Mouse (Mus musculus): ENCODE results near the gene Gnmt. TPM values are rescaled to one million over a fixed set of nuclear protein-coding genes. Genes with fewer than 3 reads are reported as not detected.

Gnmt gene
- total RNA-seq, 1 experiment from 2014 or later, result 1.3 TPM

DNA sequence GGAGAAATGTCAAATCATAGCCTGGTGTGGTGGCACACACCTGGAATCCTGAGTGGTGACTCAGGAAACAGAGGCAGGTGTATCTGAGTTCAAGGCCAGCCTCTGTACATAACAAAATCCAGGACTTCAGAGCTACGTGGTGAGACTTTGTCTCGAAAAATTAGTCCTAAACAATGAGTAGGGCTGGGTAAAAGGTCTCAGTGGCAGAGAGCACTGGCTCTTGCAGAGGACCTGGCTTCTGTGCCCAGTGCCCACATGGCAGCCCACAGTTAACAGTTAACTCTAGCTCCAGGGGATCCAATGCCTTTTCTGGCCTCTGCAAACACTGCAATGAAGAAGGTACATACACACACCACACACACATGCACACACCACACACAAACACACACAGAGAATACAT is 18.8 kb upstream of the Gnmt start:
- no peak for ATAC-seq (ENCODE audit: extremely low read depth, insufficient number of reproducible peaks, low FRiP score, poor library complexity, severe bottlenecking)

DNA sequence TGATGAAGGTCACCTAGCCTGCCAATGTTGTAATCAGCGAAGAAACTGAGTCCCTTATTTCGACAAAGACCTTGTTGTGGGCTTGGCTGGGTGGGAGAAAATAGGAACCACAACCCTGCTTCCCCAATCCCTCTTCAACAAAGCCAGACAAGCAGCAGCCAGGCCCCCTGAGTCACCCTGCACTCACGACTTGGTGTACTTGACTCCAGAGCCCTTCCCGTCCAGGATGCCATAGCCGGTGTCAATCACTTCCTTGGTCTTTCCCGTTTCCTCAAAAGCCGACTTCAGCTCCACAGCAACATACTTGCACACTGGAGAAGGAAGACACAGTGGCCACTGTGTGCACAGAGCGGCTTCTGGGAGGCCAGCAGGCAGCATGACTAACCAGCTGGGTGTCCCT is 18.3 kb upstream of the Gnmt start:
- no peak for ATAC-seq (ENCODE audit: extremely low read depth, insufficient number of reproducible peaks, low FRiP score, poor library complexity, severe bottlenecking)

DNA sequence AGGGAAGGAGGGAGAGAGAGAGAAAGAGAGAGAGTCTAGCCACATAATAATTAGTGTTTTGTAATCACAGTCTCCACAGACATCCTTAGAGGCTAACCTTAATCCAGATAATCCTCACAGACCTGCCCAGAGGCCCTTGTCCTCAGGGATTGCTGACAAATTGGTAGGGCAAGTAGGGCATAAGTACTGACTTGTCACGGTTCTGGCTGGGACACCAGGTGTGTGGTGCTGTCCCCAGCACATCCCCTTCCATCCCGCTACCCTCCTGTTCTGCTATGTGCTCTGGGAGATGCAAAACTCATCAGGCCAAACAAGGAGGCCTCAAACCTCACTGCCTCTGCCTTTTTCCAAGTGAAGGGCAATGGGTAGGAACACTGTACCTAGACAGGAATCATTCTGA is 16.5 kb upstream of the Gnmt start:
- no peak for ATAC-seq (ENCODE audit: extremely low read depth, insufficient number of reproducible peaks, low FRiP score, poor library complexity, severe bottlenecking)

DNA sequence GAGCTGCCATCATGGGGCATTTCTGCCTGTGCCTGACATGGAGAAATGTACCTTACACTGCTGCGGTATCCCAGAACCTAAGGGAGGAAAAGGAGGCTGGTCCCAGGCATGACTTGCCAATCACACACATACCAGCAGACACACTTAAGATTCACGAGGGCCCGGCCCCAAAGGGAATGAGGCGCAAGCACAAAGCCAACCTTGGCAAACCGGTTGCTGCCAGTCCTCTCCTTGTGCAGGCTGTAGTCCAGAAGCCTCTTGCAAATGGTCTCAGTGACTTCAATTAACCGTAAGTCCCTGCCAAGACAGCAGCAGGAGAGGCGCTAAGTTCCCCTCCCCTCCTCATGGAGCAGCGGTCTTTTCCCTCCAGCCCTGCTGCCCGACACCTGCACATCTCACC is 14.0 kb upstream of the Gnmt start:
- no peak for ATAC-seq (ENCODE audit: extremely low read depth, insufficient number of reproducible peaks, low FRiP score, poor library complexity, severe bottlenecking)

DNA sequence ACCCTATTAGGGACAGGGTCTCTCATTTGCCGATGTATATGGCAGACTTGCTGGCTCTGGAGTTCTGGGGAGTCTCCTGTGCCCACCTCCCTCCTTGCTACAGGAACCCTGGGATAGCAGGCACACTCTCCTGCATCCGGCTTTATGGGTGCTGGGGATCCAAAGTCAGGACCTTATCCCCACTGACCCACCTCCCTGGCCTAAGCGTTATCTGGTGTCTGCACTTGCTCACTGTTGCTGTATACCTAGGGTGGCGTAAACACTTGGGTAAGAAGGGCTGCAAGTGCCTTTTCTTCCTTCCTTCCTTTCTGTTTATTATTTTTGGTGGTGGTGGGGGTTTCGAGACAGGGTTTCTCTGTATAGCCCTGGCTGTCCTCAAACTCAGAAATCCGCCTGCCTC is 12.3 kb upstream of the Gnmt start:
- ATAC-seq (ENCODE audit: extremely low read depth, insufficient number of reproducible peaks, low FRiP score, poor library complexity, severe bottlenecking), result no peak

DNA sequence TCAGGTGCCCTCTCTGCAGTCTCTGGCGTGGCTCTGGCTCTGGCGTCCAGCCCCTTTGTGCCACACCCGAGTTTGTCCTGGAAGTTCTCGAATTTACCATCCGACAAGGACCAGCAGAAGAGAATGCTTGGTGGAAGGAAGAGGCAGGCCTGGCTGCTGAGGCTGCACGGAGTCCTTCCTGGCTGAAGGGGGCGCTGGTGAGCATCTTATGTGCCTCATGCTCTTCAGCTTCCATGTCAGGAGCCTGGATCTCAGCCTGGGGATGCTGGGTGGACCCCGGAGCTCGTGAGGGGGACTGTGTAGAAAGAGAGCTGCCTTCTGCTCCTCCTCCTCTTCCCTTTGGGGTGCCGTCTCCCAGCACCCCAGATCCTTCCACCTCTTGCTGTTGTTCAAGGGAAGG is 7.2 kb upstream of the Gnmt start:
- ATAC-seq (ENCODE audit: extremely low read depth, insufficient number of reproducible peaks, low FRiP score, poor library complexity, severe bottlenecking), result peak; percentile 61; the same call in 1 of the 2 replicates

DNA sequence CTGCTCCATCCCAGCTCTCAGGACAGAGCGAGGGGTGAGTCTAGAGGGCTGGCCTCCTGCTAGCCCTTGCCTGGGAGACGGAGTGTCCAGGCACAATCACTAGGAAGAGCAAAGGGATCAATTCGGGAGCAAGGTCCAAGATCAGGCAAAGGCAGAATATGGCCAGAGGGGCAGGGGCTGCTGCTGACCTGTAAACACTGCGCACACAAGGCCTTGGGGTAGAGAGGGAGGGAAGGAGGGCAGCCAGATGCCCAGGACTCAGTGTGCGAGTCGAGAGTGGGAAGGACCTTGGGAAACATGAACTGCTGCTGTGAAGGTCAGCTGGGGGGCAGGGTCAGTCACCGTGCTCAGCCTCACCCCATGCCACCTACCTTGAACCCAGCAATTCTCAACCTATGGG is 6.3 kb upstream of the Gnmt start:
- ATAC-seq (ENCODE audit: extremely low read depth, insufficient number of reproducible peaks, low FRiP score, poor library complexity, severe bottlenecking), result no peak

DNA sequence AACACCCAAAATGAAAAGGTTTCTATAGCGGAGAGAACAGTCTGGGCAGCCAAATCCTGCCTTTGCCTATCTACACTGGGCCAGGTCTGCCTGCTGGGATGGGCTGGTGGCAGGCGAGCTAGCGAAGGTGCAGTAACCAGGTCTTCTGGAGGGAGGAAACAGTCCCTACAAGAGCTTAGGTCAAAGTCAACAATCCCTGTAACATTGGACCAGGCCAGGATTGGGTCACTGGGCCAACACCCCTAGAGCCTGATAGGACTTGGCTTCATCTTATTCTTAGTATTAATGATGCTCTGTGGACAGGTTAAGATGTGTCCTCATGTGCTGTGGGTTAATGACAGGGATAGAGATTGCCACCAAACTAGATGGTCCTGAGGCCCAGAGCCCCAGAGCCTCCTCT is 5.1 kb upstream of the Gnmt start:
- ATAC-seq (ENCODE audit: extremely low read depth, insufficient number of reproducible peaks, low FRiP score, poor library complexity, severe bottlenecking), result no peak

DNA sequence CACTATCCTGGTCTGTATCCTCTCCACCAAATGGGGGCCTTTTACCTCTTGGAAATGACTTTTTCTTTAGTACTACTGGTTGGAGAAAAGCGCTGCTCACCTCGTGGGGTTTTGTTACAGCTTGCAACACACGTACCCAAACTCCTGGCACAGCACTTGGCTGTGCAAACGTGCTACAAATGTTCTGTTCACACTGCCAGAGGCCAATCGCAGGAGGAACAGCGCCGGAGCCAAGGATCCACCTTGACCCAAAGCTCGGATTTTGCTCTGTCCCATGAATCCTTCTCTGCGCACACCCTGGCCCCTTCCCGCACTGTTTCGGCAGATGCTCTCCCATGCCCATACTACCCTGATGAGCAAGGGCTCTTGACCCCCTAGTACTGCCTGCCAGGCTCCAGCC is 472 bp downstream of the Gnmt start:
- no peak for ATAC-seq (ENCODE audit: extremely low read depth, insufficient number of reproducible peaks, low FRiP score, poor library complexity, severe bottlenecking)

DNA sequence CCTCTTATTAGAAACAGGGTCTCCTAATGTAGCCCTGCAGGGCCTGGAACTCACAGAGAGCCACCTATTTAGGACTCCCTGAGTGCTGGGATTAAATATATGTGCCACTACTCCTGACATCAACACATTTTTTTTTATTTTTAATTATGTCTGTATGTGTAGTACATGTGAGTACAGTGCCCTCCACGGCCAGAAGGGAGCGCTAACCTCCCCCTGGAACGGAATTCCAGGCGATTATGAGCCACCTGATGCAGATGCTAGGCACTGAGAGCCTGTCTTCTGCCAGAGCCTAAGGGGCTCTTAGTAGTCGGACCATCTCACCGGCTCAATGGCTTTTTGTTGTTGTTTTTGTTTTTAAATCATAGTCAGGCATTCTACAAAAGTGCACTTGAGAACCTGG is 947 bp downstream of the Gnmt start:
- ATAC-seq (ENCODE audit: extremely low read depth, insufficient number of reproducible peaks, low FRiP score, poor library complexity, severe bottlenecking), result no peak

DNA sequence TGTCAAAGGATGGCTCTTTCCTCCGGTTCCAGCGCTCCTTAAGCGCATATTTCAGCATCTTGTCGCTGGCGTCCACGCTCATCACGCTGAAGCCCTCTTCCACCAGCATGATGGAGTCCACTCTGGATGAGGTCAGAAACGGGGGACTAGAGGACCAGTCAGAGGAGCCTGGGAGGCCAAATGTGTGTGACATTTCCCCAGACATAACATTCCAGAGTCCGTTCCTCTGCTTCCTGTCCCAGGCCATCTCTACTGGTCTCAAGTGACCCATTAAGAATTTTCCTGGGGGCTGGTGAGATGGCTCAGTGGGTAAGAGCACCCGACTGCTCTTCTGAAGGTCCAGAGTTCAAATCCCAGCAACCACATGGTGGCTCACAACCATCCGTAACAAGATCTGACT is 1.7 kb downstream of the Gnmt start:
- no peak for ATAC-seq (ENCODE audit: extremely low read depth, insufficient number of reproducible peaks, low FRiP score, poor library complexity, severe bottlenecking)

DNA sequence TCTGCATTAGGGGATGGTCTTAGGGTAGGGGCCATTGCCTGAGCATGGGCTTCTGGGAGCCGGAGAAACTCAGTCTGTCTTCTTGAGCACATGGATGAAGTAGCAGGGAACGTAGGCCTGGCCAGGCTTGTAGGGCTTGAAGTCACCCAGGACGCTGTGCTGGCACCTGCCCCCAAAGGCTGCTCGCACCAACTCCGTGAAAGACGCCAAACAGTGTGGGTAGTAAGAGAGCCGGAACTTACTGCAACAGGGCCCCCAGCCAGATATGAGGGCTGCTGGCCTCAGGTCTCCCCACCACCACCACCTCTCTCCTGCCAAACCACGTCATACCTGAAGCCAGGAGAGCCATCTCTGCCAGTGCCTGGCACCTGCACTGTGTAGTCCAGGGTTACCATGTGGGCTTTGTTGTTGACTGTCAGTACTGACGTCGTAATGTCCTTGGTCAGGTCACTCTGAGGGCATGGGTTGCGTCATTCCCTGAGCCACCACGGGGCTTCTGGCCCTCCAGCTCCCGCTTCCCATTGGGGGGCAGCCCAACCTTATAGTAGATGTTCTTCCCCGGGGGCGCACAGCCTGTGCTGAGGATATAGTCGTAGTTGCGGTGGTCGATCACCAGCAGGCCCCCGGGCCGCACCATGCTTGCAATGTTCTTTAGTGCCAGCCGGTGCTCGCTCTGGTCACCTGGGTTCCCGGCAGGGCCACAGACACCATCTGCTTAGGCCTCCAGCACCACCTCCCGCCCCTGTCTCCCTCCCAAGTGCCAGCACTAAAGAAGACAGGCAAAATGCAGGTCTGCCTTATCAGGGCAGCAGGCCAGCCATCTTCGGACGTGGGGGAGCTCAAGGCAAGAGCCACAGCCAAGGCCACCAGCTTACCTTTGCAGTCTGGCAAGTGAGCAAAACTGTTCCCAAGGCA is 3.0 kb downstream of the Gnmt start:
- ATAC-seq (ENCODE audit: extremely low read depth, insufficient number of reproducible peaks, low FRiP score, poor library complexity, severe bottlenecking), result no peak

DNA sequence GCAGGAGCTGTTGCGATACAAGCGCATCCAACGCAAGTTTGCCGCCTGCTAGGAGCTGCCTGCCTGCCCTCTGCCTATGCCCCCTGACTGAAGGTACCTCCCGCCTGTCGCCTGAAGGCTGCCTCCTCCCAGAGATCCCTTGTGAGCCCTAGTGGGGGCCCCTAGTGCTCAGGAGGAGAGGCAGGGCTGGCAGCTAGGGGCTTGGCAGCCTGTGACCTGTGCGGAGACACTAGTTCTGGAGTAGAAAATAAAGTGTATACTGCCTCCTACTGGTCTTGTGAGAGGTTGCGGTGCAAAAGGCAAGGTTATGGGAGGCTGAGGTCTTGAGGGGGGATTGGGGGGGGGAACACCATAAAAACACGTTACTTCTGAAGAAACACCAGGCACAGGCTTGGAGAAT is 3.7 kb downstream of the Gnmt start:
- ATAC-seq (ENCODE audit: extremely low read depth, insufficient number of reproducible peaks, low FRiP score, poor library complexity, severe bottlenecking), result peak; percentile 35

DNA sequence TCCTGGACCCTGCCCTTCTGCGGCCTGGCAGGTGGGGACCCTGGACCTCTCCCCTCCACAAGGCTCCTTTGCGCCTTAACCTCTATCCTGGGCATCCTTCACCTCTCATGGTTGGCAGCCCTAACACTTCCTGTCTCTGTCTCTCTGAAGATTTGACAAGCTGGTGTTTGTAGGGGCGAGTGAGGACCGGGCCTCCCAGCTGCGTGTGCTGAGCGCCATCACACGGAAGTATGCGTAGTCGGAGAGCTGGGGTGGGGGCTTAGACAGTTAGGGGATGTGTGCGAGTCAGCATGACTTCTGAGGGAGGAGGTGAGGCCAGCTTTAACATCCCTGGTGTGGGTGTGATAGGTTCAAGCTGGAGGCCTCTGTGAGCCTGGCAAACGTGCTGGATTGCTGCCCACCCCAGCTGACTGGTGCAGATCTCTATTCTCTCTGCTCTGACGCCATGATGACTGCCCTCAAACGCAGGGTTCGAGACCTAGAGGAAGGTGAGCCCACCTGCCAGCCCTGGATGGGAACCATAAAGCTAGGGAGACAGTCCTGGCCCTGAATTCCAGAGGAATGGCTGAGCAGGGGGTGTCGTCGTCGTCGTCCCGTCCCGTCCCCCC is 4.4 kb downstream of the Gnmt start:
- no peak for ATAC-seq (ENCODE audit: extremely low read depth, insufficient number of reproducible peaks, low FRiP score, poor library complexity, severe bottlenecking)

DNA sequence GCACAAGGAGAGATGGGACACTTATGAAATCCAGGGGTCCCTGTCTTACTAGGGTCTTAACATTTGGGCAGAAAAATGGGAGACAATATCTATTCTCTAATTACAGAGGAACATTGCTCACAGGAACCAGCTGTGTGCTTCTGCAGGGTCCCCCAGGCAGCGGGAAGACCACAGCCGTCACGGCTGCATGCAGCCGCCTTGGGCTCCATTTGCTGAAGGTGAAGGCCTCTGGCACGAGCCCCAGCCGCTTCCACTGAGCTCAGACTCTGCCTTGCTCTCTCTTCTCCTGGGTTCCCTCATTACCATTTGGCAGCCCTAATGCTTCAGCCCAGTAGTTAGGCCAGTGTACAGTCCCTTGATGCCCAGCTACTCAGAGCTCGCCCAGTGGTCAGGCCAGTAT is 7.9 kb downstream of the Gnmt start:
- ATAC-seq (ENCODE audit: extremely low read depth, insufficient number of reproducible peaks, low FRiP score, poor library complexity, severe bottlenecking), result no peak

DNA sequence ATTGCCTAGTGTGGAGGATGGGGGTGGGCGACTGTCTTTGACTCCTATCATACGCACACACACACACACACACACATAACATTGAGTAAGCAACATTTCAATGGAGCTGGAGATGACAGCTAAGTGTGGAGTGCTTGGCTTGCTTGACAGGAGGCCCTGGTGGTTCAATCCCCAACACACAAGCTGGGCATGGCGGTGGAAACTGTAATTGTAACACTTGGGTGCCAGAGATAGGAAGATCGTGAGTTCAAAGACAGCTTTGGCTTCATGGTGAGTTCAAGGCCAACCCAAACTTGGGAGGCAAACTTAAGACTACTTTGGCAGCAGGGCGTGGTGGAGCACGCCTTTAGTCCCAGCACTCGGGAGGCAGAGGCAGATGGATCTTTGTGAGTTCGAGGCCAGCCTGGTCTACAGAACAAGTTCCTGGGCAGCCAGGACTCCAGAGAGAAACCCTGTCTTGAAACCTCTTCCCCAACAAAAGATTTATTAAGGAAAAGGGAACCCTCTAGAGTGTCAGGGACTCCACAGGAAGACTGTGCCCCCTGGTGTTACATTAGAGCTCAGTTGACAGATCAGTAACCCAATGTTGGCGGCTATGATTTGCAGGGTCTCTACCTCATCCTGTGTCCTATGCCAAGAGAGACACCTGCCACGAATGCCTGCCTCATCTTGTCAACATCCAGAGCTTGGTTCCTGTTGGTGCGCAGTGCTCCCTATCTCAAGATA is 14.0 kb downstream of the Gnmt start:
- ATAC-seq (ENCODE audit: extremely low read depth, insufficient number of reproducible peaks, low FRiP score, poor library complexity, severe bottlenecking), result no peak

DNA sequence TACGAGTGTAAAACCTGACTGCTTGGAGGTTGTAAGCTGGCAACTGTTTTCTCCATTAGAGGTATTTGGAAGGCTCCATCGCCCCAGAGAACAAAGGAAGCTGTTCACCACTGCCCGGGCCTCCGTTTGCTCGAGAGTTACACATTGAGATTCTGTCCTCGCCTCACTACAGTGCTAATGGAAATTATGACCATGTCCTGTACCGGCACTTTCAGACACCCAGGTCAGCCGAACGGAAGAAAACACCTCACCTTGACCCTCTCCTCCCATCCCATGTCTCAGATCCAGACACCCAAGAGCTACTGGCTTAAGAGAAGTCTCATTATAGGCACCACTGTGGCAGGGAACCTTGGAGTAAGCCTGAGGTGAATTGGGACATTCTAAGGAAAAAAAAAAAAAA is 15.1 kb downstream of the Gnmt start:
- ATAC-seq (ENCODE audit: extremely low read depth, insufficient number of reproducible peaks, low FRiP score, poor library complexity, severe bottlenecking), result no peak

DNA sequence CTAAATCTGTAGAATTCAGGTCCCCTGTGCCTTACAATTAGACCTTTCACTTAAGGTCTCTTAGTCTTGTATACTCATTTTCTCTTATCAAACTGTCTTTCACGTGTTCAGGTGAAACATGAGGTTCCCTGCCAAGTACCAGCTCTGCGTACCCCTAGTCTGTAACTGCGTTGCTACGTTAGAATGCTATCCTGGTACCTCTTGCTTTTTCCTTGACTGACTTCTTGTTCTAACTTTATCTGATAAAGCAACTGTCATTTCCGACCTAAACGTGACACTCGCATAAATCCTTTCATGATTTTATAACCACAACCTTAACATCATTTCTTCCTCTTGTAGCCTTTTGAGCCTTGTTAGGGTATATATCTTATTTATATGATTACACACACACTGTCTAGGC is 16.5 kb downstream of the Gnmt start:
- no peak for ATAC-seq (ENCODE audit: extremely low read depth, insufficient number of reproducible peaks, low FRiP score, poor library complexity, severe bottlenecking)

DNA sequence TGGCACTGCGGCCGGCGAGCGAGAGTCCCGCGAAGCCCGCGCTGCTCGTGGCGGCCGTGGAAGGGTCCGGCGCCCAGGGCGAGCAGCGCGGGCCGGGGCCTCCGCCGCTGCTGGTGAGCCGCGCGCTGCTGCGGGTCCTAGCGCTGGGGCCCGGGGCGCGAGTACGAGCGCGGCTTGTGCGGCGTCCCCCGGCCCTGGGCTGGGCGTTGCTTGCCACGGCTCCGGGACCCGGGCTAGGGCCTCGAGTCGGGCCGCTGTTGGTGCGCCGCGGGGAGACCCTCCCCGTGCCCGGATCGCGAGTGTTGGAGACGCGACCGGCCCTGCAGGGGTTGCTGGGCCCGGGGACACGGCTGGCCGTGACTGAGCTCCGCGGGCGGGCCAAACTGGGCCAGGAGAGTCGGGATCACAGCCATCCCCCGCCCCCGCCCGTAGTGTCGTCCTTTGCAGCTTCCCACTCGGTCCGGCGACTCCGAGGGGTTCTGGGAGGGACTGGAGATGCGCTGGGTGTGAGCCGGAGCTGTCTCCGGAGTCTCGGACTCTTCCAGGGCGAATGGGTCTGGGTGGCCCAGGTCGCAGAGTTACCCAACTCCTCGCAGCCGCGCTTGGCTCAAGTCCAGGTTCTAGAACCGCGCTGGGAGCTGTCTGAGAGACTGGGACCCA is 17.2 kb downstream of the Gnmt start:
- ATAC-seq (ENCODE audit: extremely low read depth, insufficient number of reproducible peaks, low FRiP score, poor library complexity, severe bottlenecking), result no peak

Measured in neutrophil, adult 5-6 weeks (primary cell).